Mouse (Mus musculus) forelimb bud, embryonic 11.5 days (tissue): ENCODE data around the gene Ccdc137.

Experiments
- DNase-seq: peaks from one replicate; pipeline ENCODE4 v3.0.0-alpha.2; 2012; ENCODE audit warnings: low read depth, low spot score

Ccdc137 gene

DNA sequence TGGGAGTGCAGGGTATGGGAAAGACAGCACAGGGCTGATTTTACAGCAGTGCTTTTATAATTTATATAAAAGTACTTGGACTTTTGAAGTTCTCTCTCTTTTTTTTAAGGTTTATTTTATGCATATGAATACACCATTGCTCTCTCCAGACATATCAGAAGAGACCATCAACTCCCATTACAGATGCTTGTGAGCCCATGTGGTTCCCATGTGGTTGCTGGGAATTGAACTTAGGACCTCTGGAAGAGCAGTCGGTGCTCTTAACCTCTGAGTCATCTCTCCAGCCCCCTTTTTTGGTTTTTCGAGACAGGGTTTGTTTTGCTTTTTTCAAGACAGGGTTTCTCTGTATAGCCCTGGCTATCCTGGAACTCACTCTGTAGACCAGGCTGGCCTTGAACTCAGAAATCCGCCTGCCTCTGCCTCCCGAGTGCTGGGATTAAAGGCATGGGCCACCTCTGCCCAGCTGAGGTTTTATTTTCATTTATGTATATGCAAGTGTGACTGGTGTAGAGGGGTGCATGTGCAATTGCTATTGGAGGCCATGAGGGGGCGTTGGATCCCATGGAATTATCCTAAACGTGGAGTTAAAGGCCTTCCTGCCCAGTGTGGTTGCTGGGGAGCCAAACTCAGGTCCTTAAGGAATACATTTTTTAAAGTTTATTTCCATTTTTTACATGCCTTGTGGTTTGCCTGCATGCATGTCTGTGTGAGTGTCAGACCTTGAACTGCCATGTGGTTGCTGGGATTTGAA lies 1.1 kb downstream of the Ccdc137 start:
- no peak for DNase-seq

- DNase-seq: no peak
Measured at GRCm38 (mm10) chr11:120463536-120463935, 5.6 kb downstream of the Ccdc137 start.

DNA sequence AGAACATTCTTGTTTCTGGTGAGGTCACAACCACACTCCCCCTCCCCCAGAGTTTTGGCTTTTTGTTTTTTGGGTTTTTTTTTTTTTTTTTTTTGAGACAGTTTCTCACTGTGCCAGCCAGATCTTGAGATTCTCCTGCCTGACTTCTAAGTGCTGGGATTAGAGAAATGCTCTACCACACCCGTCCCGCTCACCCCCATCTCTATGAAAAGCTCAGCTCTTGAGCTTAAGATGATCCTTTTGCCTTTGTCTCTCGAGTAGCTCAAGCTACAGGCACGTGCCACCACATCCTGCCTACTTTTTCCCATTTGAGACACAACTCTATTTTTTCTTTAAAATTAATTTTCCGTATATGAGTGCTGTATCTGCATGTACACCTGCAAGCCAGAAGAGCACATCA lies 6.5 kb downstream of the Ccdc137 start:
- no peak for DNase-seq

- no peak for DNase-seq
Measured at GRCm38 (mm10) chr11:120465521-120465920, 7.6 kb downstream of the Ccdc137 start.

DNA sequence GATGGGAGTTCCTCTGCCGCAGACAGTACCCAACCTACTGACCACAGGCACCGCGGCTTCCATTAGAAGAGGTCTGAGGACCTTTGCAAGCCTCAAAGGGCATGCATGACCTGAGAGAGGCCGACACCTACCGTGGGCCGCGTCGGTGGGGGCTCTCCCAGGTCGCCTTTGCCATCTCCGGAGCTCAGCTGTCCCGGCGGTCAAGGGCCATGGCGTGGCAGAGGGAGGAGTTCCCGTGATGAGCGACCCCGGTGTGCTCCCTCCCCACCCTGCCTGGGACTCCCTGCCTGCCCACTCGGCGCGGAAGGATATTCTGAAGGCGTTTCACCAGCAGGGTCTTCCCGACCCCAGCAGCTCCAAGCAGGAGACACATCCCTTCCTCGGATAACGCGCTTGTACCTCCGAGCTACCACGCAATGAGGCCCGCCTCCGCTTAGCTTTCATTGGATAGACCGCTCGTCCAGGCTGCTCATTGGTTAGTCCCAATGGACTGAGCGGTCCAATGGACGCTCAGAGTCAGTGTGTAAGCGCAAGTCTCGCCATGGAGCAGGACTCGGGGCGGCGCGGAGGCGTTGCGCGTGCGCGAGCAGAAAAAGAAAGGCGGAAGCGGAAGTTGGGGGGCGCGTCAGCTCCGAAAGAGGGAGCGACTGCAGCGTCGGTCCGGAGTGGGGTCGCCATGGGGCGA lies 9.3 kb downstream of the Ccdc137 start, which contains the start of gene Arl16:
TSS of gene Arl16 (minus strand) at position 557 of the 685 bp plus-strand sequence.
- DNase-seq: peak; percentile 99

DNA sequence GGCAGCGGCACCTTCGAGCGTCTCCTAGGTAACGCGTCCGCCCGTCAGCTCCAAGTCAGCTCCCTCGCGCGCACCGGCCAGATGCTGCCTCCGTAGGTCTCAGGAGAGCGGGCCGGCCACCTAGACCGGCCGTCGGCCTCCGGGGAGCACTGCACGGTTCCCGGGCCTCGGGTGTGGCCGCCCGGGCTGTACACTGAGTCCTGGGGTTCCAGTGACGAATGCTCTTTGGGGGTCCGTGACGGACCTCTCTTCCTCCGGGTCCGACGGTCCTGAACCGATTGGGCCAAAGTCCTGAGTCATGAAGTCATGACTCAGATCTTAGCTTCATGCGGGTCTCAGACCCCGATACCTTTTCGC lies 9.8 kb downstream of the Ccdc137 start:
- no peak for DNase-seq

DNA sequence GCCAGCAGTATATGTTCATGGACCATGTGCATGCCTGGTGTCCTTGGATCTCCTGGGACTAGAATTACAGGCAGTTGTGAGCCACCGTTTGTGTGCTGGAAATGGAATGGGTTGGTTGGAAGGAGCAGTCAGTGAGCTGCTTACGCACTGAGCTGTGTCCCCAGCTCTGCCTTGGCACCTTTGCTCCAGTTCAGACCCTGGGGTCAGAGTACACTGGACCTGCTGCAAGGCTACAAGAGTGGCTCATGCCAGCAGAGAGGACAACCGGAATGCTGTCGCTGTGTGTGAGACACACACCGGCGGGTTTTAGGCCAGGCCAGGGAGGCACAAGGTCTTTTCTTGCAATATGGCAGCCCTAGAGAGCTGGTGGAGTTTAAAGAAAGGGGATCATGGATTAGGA lies 14.1 kb downstream of the Ccdc137 start:
- DNase-seq: no peak

GRCm38 (mm10) chr11:120483448-120483934 lies 25.6 kb downstream of the Ccdc137 start:
- no peak for DNase-seq

DNA sequence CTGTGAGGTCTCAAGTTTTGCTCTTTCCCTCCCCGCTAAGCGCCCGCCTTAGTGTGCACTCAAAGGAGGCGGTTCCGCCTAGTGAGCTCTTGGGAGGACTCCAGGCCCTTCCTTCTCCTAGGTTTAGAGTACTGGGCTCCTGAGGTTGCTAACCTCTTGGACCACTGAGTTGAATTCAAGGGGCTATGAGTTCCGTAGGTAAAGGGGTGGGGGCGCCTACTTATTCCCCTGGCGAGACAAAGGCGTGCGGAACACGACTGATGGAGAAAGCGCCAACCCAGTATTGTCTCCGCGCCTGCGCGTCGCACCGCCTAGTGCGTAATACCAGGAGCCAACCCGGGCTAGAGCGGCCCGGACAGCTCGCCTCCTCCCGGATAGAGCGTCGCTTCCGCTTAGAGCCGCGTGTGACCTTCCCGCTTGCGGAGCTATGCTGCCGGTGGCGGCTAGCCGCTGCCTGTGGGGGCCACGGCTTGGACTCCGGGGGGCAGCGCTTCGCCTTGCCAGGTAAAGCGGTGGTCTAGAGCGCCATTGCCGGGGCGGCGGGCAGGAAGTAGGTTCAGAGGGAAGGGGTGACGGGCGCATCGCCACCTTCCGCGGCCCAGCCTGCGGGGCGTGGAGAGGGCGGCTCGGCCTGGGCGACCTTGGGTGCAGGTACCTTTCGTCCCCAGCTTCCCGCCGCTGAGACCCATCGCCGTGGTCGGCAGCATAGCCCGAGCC lies 26.5 kb downstream of the Ccdc137 start, which contains the start of gene Mrpl12:
TSS of gene Mrpl12 (plus strand) at position 349 of the 717 bp plus-strand sequence.
- peak; percentile 94 for DNase-seq

DNA sequence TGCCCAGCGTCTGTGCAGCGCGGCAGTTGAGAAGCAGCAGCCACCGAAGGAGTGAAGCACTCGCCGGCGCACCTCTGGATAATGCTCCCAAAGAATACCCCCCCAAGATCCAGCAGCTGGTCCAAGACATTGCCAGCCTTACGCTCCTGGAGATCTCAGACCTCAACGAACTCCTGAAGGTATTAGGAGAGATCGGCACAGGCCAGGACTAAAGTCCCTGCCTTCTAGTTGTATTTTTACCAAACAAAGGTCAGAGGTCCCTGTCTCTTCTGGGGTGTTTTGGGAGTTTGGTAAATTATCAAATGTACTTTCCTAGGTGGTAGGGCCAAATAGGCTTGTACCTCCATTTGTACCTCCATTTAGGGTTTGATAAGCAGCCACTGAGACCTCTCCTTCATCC lies 27.3 kb downstream of the Ccdc137 start:
- DNase-seq: no peak

DNA sequence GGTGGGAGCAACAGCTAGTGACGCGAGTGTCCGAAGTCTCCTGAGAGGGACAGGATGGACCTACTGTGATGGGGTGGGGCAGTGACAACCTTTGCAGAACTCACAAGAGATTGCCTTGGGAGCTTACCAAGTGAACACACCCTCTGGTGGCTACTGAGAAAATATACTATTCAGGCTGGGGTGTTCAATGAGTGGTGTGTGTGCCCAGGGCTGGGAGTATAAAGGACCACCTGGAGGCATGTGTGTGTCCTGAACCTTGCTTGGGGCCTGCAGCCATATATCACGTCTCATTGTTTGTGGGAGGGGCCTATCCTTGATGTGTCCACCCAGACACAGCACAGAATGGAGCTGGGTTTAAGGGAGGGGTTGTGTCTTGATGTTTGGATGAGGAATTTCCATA lies 30.6 kb downstream of the Ccdc137 start:
- DNase-seq: no peak

DNA sequence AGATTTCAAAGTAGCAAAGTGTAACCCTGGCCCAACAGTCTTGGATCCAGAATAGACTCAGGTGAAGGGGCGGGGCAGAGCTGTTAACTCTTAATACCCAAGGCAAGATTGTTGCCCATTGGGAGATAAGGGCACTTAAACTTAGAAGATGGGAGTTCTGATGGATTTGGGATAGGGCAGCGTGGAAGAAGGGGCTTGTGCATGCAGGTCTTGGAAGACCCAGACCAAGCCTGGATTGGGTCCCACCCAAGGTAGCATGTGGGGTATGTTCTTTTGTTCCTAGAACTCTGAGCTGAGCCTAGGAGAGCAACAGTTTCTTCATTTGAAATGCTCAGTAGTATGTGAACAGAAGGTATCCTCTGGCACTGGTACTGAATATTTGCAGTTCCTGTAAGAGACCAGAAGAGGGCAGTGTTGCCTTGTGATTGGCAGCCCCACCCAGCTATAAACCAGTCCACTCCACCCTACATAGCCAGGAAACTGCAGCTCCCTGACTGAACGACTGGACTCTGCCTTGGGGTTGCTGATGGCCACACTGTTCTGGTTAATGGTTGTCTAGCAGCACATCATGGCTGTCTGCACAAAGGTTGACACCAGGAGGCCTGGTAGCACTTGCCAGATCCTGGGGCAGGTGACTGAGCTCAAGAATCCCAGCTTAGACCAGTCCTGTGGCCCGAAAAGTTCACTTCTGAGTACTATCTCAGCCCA lies 31.3 kb downstream of the Ccdc137 start:
- DNase-seq: peak; percentile 88

DNA sequence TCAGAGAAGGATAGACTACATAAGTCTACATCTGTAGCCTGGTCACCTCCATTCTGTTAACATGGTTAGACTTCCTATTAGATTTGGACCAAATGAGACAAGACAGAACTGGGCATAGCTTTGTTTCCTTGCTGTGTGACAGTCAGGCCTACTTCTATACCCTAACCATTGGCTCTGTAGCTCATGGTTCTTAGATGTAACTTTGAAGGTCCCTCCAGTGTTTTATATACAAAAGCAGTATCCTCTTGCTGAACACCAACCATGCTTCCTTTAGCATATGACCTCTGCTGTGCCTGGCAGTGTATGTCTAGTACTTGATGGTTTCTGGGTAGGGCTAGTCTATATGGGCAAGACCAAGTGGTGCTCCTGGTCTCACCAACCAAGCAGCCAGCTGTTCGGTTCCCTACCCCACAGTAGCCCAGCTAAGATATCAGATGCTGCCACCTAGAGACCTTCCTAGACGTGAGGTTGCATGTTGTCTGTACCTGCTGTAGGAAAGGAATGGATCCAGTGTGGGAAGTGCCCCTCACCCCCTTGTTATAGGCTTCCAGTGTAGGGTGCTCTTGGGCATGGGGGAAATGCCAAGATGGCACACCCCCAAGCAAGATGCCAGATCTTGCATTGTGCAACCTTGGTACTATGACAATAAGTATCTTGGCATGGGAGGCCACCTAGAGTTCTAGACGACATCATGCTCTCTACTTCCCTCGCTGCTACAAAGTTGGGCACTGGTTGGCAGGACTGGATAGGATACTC lies 32.6 kb downstream of the Ccdc137 start:
- no peak for DNase-seq

- DNase-seq: peak; percentile 84
Measured at GRCm38 (mm10) chr11:120491317-120492023, 33.6 kb downstream of the Ccdc137 start, which contains the start of gene Slc25a10. Gene Slc25a10 (plus strand): TSS chr11:120491840.

DNA sequence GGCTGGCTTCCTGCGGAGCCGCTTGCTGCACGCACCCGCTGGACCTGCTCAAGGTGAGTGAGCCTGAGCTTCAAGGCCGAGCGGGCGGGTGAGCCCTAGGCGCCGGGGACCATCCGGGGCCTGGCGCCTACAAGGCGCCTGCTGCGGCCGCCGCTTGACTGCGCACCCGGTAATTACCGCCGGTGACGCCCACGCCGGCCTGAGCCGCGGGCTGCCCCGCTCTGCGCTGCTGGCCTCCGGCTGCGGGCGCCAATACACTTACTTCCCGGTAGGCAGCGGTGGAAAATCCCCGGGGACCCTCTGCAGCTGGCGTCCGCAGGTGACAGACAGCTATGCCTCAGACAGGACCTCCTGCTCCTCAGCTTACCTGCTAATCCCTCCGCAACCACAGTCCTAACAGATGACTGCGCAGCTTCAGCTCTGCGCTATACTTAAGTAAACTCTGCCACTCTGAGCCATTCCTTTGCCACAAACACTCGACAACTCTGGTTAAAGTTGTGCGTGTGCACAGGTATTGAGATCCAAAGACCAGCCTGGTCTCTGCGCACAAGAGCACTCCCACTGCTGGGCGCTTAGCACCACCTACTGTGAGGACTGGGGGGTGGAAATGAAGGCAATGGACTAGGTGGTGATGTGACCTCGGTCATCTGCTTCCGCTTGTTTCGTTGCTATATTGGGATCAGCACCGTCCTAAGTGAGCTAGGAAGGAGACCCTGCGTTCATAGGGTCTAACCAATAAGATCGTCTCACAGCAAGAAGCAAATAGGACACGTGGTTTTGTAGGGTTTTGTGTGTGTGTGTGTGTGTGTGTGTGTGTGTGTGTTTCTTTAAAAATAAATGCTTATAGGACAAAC lies 34.3 kb downstream of the Ccdc137 start:
- peak; percentile 51 for DNase-seq

- DNase-seq: no peak
Measured at GRCm38 (mm10) chr11:120492878-120493203, 34.9 kb downstream of the Ccdc137 start.

DNA sequence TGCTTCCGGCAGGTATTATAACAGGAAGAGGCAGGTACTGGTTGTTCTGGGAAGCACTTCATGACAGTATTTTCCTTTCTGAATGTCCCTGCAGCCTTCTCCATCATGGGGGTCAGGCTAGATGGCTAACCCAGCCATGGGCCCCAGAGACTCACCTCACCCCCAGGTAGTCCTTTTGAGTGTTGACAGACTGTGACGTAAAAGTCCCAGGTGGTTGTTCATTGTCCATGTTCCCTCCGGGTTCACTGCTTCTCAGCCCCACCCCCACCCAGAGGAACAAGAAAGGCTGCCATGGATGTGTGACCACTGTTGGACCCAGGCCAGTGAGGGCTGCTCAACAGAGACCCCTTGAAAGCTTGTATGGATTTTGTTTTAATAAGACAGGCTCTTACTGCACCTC lies 35.4 kb downstream of the Ccdc137 start:
- DNase-seq: no peak

GRCm38 (mm10) chr11:120493911-120494310 lies 36.0 kb downstream of the Ccdc137 start:
- DNase-seq: no peak

GRCm38 (mm10) chr11:120497436-120497835 lies 39.5 kb downstream of the Ccdc137 start:
- DNase-seq: no peak
